Mouse (Mus musculus) heart, adult 9 months (tissue): ENCODE measurements around the gene Tshz2.

ENCODE experiments used
- DNase-seq, 2 experiments: peaks; one replicate each; pipeline ENCODE4 v3.0.0; 2022; ENCODE audit warnings: low spot score in 2 of 2

Tshz2 gene

DNA sequence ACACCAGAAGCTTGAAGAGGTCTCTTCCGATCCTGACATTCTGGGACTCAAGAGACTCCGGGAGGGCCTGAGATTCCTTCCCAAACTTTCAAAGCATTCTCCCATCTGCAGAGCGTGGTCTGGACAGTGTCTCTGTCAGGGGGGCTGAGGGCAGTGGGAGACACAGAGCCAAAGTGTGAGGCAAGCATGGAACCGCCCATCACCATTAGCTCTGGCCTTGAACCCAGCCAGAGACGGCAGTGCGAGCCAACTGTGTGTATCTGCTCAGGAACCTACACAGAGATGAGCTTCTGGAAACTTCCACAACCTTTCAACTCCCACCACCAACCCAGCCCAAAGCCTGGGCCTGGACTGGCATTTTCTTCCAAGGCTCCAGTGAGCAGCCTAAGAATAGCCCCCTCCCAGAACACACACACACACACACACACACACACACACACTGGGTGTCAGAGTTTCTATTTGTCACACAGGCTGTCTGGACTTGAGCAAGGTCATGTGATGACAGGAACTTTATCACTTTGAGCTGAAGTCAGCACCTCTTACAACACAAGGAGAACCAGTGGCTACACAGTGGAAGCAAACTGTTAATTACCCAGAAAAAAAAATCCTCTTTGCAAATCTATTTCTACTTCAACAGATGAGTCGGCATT is 67.2 kb downstream of the Tshz2 start:
- peak; percentile 68 to 75 for DNase-seq

DNA sequence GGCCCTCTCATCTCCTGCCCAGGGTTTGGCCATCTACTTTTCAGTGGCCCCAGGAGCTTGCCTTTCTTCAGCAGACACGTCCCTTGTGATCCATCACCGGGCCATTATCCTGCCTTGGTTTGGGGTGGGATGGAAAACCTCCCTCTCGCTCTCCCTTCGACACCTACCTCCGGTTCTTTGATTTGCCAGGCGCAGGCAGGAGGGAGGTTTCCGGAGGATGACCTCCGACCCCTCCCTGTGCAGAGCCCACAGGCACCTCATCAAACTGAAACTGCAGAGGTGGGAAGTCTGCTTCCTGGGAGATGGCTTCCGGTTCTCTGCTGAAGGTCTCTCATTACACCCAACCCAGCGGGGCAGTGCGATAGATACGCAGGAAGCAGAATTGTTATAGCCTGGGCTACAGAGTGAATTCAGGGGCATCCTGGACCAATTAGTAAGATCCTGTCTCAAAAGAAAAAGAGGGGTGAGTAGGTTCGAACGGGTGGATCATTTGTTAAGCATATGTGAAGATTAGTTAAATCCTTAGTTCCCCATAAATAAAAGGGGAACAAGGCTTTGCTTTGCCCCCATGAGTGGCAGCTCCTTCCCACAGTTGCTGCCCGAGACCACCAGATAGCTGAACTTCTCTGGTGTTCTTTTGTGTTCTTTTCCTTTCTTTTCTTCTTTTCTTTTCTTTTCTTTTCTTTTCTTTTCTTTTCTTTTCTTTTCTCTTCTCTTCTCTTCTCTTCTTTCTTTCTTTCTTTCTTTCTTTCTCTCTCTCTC is 70.1 kb downstream of the Tshz2 start:
- DNase-seq, result no peak

DNA sequence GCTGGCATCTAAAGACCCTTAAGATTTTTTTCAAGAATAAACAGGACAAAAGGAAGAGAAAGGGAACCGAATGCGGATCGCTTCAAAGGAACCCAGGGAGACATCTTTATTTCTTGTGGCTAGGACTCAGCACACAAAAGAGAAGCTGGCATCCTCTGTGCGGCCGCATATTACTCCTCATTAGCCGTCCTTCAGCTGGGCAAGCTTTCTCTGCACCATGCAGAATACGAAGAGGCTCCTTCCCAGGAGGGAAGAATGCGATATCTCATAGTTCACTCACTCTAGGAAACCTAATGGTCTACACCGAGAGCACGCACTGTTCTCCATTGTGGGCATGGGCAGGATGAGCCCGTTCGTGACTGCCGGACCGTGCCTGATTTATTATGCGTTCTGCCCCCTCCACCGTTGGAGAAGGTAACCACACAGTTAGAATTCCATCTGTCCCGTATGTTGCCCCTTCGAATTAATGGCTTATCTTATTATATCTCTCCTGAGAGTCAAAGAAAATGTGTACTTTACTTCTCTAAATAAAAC is 89.0 kb downstream of the Tshz2 start:
- DNase-seq, result no peak

DNA sequence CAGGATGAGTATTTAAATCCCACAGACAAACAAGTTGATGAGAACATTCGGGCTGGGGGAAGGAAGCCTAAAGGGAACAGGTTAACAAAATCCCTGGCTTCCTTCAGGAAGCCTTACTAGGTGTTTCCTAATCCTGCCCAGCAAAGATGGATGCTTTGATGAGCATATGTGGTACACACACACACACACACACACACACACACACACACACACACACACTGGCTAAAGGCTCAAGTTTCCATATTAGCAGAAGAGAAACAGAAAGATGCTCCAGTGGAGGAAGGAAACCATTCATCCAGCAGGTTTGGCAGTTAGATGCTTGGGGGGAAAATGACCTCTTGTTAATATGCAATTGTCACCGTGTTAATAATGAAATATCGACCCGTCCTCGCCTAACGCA is 89.5 kb downstream of the Tshz2 start:
- no peak for DNase-seq

DNA sequence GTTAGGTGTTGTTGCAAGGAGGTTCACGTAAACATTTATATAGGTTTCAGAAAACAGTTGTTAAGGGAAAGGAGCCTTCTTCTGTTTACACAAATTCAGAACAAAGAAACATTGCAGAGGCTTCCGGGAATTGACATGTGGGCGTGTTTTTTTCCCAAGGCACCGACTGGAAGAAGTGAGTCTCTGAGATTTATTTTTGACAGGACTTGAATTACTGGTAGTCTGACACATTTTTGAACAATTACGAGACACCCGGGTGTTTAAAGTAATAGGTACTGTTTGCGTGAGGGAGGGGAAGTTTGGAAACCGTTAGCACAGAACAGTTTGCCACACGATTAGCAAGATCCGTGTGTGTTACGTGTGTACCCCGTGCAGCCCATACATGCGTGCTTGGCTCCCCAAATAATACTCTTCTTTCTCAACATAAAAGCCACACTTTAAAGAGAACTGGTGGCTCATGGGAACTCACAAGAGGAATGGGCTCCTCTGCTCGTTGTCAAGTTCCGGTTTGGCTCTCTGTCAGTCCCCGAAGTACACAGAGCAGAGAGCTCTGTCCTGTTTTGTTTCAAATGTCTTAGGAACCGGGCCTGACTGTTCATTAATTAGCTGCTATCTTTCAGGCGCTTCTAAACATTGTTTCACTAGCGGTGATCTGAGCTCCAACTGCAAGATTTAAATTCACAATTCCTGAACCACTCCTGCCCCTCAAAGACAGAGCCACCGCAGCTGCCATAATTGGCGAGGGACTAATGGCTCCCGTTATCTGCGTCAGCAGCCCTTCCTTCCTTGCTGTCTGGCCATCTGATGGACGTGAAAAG is 91.0 kb downstream of the Tshz2 start:
- DNase-seq, result peak; percentile 55

DNA sequence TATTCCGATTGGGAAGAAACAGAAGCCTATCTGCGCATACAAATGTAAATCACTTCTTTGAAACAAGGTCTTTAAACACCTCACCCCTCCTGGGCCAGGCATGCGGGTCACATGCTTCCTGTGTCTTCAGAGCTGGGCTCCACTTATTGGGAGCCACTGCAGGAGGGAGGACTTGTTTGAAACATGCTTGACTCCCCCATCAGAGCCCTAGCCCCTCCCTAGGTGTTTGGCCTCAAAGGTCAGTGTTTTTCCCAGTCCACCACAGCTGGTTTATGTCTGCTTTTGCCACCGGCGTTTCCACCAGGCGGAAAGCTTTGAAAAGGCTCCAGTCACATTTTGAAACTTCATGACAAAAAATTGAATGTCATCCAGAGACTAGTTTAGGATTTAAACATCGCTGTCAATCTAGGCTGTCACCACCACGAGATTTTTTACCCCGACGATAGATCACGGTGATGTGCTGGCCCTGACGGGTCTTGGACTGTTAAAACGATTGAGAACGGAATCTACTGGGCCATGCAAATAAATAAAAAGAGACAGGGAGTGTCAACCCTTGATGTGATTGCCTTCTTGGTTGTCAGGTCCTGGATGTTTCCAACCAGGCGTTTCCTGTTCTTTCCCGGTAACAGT is 96.0 kb downstream of the Tshz2 start:
- DNase-seq, result peak; percentile 56 to 57

DNA sequence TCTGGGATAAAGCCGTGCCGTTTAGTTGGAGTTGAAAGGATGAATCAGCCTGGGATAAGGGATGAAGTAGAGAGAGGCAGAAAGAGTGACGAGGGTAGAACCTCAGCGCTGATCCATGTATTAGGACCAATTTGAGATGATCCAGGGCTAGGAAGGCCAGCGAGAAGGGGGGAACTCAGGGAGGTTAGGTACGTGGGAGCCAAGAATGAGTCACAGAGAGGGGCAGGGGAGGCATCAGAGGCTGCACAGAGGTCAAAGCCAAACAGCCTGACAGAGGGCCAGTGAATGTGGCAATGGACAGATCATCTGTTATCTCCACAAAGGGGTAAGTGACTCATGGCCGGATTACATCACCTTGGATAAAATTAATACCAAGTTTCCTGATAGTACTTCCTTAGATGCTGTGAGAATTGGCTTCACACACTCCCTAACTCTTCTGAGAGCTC is 97.8 kb downstream of the Tshz2 start:
- peak; percentile 70 to 75 for DNase-seq

DNA sequence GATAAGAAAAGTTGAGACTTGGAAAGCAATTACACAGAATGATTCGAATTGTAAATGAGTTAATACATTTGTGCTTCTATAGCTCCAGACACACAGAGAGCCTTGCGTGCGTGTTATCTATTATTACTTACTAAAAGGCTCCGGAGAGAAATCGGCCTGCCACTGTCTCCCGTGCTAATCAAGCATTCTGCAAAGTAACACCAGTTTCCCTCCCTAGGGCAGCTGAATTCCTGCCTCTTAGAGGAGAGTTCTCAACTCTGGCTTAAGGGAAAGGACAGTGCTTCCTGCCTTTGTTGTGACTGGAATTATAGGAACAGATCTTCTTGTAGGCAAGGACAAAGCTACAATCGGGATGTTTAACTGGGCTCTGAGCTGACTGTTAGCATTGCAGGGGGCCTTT is 101.2 kb downstream of the Tshz2 start:
- peak; percentile 32 to 54 for DNase-seq

DNA sequence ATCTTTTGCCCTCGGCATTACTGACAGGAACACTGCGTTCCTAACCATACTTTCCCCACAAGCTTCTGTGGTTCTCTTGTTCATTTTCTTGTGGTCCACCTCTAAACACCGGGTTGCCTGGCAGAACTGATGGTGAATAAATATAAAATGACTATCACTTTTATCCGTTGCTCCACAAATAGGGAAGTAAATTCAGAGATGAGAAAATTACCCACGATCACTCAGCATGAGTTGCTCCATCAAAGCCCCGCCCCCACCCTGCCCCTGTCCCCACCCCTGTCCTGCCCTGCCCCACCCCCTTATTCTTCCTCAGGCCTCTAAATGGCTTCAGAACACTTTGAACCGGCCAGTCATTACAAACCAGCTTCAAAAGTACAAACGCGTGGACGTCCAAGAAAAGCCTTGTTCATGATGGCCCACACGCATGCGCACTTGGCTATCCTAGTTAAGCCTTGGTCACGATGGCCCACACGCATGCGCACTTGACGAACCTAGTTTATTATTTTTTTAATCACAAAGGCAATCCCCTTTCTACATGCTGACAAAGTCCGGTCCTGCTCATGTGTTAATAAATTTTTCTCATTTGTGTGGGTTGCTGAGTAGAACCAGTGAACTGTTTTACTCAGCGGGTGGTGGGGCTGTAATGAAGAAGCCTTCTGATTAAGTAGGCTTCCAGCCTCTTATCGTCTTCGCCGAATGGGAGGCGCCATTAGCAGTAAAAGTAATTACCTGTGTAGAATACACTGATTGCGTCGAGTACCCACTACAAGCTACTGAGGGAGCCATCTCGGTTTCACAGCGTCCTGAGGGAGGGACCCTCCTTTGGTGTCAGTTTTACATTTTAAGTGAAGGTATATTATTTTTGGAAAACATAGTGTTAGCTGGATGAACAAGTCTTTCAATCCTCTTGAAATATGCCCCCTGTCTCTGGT is 102.9 kb downstream of the Tshz2 start:
- no peak for DNase-seq

DNA sequence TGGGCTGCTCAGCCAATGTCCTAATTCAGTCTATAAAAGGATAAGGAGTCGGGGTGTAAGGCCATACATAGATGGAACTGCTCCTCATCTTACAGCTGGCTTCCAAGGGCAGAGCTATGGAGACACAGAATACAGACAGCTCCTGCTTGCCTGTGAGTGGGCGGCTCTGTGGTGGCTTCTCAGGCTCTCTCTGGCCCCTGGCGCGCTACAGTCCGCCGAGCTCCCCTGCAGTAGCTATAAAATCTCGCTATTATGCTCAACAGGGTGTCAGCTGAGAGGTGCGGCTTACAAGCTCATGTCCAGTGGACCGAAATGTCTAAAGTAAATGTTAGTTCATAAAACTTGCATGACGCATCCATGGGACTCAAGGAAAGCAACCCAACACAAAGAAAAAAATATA is 108.2 kb downstream of the Tshz2 start:
- DNase-seq, result no peak

DNA sequence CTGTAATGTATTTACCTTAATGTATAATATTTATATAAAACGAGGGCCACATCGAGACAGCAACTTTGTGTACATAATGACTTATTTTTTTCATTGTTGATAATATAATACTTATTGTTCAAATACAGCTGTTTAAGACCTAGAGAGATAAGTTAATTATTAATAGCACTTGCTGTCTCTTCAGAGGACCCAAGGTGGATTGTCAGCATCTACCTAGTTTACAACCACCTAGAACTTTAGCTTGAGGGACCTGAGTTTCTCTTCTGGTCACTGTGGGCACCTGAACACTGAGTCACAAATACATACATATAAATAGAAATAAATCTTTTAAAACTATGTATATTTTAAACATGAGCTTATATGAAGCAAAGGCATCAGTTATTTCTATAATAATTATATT is 110.0 kb downstream of the Tshz2 start:
- DNase-seq, result no peak

DNA sequence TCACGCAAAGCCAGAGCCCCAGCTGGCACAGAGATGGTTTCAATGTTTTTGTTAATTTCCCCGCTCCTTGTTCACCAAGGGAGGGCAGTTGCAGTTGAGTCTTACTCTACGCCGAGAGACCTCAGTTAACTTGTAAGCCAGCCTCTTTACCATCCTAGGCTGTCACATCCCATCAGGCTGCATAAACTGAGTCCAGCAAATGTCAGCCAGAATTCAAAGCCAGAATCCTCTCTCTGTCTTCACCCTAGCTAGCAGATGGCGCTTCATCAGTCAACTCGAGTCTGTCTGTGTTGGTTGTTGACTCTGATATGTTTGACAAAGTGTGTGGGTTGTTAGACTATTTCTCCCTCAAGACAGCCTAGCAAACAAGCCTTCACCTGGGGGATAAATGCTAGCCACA is 110.5 kb downstream of the Tshz2 start:
- DNase-seq, result no peak

DNA sequence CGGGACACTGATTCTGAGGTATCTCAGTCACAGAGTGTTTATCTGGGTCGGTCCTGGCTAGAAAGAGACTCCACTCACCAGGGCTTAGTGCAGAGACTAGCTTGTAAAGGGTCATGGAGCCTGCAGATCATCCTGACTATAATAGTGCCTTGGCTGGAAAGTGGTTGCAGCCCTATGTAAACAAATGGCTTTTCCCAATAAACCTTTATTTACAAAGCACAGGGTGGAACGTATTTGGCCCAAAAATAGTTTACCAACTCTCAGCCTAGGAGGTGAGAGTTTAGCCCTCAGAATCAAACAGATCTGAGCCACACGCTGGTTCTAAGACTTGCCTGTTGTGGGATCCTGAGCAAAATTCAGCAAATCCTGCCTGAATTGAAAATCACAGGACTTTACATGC is 111.1 kb downstream of the Tshz2 start:
- no peak for DNase-seq

DNA sequence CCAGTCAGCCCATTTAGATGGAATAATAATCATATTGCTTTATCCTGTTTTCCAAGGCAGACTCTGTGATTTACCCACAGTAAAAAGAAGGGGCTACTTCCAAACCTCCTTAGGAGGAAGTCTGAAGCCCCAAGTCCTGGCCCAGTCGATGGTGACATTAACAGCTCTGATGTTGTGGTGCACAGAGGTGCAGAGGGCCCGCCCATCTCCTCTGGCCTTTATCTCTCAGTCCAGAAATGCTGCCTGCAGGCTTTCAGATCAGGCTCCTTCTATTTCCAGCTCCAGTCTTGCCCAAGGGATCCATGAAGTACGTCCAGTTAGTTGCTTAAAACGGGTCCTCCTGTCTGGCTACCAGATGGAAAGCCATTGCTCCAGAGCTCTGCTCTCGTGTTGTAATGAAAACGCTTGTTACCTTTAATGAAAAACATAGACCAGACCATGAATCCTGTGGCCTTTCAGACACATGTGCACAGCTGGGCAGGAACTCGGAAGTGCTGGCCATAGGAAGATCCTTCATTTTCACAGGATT is 114.4 kb downstream of the Tshz2 start:
- no peak for DNase-seq

DNA sequence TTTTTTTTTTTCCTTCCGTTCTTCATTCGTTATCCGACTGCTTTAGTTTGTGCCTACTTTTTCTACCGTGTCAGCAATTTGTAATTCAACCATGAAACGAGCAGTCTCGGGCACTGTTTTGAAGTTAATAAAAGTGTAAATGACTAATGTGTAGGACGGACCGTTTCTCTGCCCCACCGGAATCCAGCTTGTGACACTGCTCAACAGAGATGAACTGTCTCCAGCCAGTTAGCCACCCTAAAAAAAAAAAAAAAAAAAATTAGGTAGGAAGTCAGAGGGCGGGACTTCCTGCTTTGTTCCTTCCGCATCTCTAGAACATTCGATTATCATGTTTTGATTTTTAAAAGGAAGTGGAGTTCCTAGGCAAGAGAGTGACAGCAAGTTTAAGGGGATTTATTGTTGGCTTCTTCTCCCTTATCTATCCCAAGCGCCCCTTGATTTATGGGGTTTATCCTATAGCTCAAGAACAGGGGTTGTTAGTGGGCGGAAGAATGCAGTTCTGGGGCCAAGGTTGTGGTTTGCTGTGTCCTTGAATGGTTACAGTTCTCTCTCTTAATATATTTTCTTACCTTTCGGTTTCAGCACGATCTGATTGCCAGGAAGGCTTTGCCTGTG is 116.6 kb downstream of the Tshz2 start:
- no peak for DNase-seq

DNA sequence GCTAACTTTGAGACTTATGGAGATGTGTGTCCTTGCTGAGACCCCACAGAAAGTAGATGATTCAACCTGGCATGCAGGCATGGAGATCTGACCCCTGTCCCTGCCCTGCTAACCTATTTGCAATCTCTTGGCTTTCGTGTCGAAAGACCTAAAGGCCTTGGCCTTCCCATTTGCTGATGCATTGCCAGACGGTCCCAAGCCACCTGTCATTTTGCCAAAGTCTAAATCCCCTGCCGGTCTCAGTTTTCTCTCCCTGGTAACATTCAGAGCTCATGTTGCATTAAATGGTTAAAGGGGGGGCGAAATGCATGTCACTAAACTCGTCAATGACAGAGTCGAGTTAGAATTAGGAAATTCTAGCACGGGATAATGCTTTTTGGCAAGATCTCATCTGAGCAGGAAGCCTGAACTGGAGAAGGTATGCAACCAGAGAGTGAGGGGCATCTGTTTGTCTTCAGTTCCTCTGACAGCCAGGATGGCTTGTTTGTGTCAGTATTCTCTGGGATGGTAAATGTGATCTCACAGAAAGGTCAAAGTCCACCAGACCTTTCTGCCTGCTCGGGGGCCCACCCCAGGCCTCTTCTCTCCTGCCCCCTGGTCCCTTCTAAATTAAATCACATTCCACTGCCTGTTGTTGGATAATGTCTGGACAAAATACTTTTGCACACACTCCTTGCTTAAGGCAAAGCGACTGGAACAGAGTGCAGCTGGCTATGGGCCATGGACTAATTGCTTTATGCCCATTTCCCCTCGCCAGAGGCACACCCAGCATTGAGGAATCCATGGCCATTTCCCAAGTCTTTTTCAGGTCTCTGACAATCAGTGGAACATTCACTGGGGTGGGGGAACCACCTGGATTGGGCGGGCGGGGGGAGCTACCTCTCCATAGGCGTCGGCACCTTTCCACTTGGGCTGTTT is 118.0 kb downstream of the Tshz2 start:
- peak; percentile 59 to 80 for DNase-seq

DNA sequence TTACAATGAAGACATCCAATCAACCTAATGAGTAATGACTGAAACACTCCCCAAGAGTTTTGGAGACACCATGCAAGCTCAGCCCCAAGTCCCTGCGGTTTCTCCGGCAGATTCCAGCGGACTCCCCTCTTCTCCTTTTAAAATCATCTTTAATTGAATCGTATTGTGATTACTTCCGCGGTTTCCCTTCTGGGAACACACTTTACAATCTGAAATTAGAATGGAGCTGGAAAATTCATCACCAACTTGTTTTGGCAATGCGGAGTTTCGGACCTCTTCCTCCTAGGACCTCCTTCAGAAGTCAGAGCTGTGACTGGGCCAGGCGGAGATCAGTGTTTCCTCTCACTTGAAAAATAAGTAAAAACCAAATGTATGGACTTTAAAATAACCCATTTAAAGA is 119.3 kb downstream of the Tshz2 start:
- peak; percentile 31 to 60 for DNase-seq

DNA sequence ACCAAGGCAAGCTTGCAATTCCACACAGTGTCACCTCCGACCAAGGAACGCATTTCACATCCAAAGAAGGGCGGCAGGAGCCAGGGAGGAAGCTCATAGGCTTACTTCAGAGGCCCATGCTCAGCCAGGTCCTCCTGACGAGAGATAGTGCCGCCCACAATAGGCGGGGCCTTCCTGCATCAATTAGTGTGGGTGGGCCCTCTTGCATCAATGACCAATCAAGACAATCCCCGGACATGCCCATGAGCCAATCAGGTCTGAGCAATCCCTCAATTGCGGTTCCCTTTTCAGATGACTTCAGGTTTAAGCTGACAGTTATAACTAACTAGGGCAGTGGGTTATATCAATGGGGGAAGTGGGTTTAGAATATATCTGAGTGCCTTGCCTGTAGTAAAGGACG is 120.6 kb downstream of the Tshz2 start:
- no peak for DNase-seq

DNA sequence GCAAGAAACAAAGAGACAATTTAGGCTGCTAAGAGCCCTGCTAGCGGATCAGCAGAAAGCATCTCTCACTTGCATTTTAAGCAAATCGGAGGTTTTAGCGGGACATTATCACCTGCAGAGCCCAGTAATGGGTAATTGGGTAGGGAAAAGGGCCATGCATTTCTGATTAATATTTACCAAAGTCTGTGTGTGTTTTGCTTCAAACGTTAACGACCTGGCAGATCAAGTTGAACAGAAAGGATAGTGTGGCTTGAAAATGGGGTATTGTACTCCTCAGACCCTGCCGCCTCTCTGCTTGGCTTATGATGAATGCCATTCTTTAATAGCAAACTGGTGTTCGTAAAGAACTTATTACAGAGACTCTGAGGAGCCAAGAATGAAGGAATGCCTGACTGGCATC is 122.3 kb downstream of the Tshz2 start:
- DNase-seq, result no peak
